Mouse (Mus musculus): ENCODE measurements at regions not wholly inside any gene's neighbourhood (a gene's known extent, or its start where the extent isn't known, plus 50 kb on each side); places are given as distances from the start of the nearest gene placed in this dataset.

DNA sequence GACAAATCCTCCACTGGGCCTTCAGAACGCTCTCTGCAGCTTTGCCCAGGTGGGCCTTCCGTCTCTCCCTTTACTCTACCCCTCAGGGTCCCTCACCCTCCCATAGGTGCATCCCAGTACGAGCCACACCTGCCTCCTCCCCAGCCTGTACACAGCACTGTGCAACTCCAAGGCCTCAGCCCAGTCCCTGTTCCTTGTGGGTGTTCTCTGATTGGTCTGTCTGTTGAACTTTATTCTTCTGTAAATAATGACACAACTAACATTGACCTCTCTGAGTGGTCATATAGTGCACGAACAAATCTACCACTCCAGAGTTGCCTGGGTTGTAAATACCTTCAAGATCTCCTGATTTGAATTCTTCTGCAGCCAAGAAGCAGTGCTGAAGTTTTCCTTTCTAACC, 167.8 kb upstream of the Hes1 start:
- peak; percentile 57 for ATAC-seq (ENCODE audit: insufficient read depth)
- Histone ChIP-seq H3K4me3 (replicated peaks) (no peak overlapping the region), H3K27me3 (peaks cover 27% of the 10 kb centered on the region), H3K36me3 (replicated peaks) (no peaks in the 10 kb centered on the region), H3K4me1 (replicated peaks) (peaks cover 6% of the 10 kb centered on the region), H3K27ac (replicated peaks) (no peak overlapping the region), H3K9ac (no peak overlapping the region), H3K9me3 (replicated peaks) (no peaks in the 10 kb centered on the region), H3K4me2 (no peak overlapping the region)
- WGBS (ENCODE audit: insufficient replicate concordance) = 48% methylated on average over 4 of the region's 4 CpGs

GRCm38 (mm10) chr16:29903510-29903909, 160.7 kb upstream of the Hes1 start:
- no peak overlapping the region for H3K4me2 ChIP-seq
- H3K9me3 ChIP-seq (replicated peaks) = no peaks in the 10 kb centered on the region
- peaks cover 12% of the 10 kb centered on the region; the same call in 1 of the 2 replicates for H3K27me3 ChIP-seq
- no peak overlapping the region for H3K9ac ChIP-seq
- H3K4me3 ChIP-seq (replicated peaks) = no peak overlapping the region
- no peak for ATAC-seq (ENCODE audit: insufficient read depth)
- no peaks in the 10 kb centered on the region for H3K36me3 ChIP-seq (replicated peaks)
- 14% methylated on average over 8 of the region's 8 CpGs for WGBS (ENCODE audit: insufficient replicate concordance)
- H3K27ac ChIP-seq (replicated peaks) = no peak overlapping the region
- peaks cover 4% of the 10 kb centered on the region; the same call in 1 of the 2 replicates for H3K4me1 ChIP-seq (replicated peaks)

DNA sequence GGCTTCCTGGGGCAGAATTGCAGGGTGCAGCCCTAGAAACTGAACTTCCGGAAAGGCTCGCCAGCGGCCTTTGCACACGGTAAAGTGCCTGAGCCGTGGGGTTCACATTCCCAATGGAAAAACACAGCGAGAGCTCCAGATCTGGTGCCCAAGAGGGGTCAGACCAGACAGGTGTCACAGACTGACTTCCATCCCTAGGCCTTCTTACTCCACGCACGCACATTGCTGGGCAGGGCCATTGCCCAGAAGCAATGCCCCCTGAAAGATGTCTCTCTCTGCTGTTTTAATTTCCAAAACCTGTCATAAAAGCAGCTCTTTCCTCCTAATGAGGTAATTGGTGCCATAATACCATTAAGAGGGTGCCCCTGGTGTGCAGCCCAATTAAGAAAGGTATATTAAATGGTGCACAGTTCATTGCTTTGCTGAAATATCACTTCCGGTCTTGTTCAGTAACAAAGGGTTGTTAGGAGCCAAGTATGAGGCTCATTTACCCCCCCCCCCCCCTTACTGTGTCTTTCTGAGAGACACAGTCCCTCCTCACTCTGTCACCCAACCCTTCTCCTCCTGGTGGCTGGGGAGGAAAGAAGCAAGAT, 159.9 kb upstream of the Hes1 start:
- peaks cover 12% of the 10 kb centered on the region; the same call in 1 of the 2 replicates for H3K27me3 ChIP-seq
- ATAC-seq (ENCODE audit: insufficient read depth) = no peak
- H3K27ac ChIP-seq (replicated peaks) = no peak overlapping the region
- H3K4me1 ChIP-seq (replicated peaks) = peaks cover 4% of the 10 kb centered on the region; the same call in 1 of the 2 replicates
- no peaks in the 10 kb centered on the region for H3K9me3 ChIP-seq (replicated peaks)
- no peak overlapping the region for H3K4me2 ChIP-seq
- H3K36me3 ChIP-seq (replicated peaks) = no peaks in the 10 kb centered on the region
- 71% methylated on average over 9 of the region's 9 CpGs for WGBS (ENCODE audit: insufficient replicate concordance)
- H3K9ac ChIP-seq = no peak overlapping the region
- no peak overlapping the region for H3K4me3 ChIP-seq (replicated peaks)

DNA sequence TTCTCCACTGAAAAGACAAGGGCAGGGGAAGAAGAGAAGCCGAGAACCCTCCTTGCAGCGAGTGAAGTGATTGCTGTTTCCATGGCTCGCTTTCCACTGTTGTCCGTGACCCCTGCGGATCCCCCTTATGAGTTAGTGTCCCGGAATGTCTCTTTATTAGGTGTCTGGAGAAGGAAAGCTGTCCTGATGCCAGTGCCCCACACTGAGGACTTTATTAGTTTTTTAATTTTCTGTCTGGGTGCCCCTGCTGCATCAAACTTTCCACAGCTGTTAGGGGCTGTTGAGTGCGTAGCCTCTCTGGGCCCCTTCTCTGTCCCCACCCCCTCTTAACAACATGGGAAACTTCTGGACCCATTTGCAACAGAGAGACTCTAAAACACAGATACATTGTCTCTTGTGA, 156.9 kb upstream of the Hes1 start:
- H3K4me2 ChIP-seq = no peak overlapping the region
- no peak overlapping the region for H3K9ac ChIP-seq
- peaks cover 12% of the 10 kb centered on the region; the same call in 1 of the 2 replicates for H3K27me3 ChIP-seq
- H3K27ac ChIP-seq (replicated peaks) = no peak overlapping the region
- H3K36me3 ChIP-seq (replicated peaks) = no peaks in the 10 kb centered on the region
- no peaks in the 10 kb centered on the region for H3K9me3 ChIP-seq (replicated peaks)
- peaks cover 4% of the 10 kb centered on the region; the same call in 1 of the 2 replicates for H3K4me1 ChIP-seq (replicated peaks)
- WGBS (ENCODE audit: insufficient replicate concordance) = 75% methylated on average over 7 of the region's 7 CpGs
- no peak for ATAC-seq (ENCODE audit: insufficient read depth)
- no peak overlapping the region for H3K4me3 ChIP-seq (replicated peaks)

DNA sequence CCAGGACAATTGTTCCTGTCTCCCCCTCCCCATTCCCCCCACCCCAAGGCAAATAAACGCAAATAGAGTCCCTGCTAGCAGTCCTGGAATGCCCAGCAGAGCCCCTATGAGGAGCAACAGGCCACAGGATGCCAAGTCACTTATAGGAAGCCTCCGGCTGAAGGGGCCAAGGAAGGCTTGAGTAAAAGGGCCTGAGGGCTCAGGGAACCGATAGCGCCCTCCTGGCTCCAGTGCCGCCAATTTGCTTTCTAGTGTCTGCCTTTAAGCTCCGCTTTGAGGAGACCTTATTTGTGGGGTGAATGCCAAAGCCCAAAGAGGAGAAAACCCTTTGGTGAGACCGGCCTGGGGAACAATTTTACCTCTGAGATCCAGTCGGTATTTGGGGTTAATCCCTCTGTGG, 156.2 kb upstream of the Hes1 start:
- no peak overlapping the region for H3K4me3 ChIP-seq (replicated peaks)
- no peak overlapping the region for H3K27ac ChIP-seq (replicated peaks)
- no peak overlapping the region for H3K4me2 ChIP-seq
- peaks cover 12% of the 10 kb centered on the region; the same call in 1 of the 2 replicates for H3K27me3 ChIP-seq
- no peaks in the 10 kb centered on the region for H3K9me3 ChIP-seq (replicated peaks)
- H3K36me3 ChIP-seq (replicated peaks) = no peaks in the 10 kb centered on the region
- H3K9ac ChIP-seq = no peak overlapping the region
- peaks cover 4% of the 10 kb centered on the region; the same call in 1 of the 2 replicates for H3K4me1 ChIP-seq (replicated peaks)
- 42% methylated on average over 8 of the region's 8 CpGs for WGBS (ENCODE audit: insufficient replicate concordance)
- no peak for ATAC-seq (ENCODE audit: insufficient read depth)

- Histone ChIP-seq H3K4me2 (no peak overlapping the region), H3K27me3 (no peaks in the 10 kb centered on the region), H3K9me3 (replicated peaks) (no peaks in the 10 kb centered on the region), H3K27ac (replicated peaks) (no peak overlapping the region), H3K9ac (no peak overlapping the region), H3K36me3 (replicated peaks) (no peaks in the 10 kb centered on the region), H3K4me3 (replicated peaks) (no peak overlapping the region), H3K4me1 (replicated peaks) (0 out of 2 replicates have a peak, but pooled peaks cover 4% of the 10 kb centered on the region)
- WGBS (ENCODE audit: insufficient replicate concordance) = 47% methylated on average over 5 of the region's 5 CpGs
- no peak for ATAC-seq (ENCODE audit: insufficient read depth)
These were observed 154.2 kb upstream of the Hes1 start for GRCm38 (mm10) chr16:29909923-29910465.

DNA sequence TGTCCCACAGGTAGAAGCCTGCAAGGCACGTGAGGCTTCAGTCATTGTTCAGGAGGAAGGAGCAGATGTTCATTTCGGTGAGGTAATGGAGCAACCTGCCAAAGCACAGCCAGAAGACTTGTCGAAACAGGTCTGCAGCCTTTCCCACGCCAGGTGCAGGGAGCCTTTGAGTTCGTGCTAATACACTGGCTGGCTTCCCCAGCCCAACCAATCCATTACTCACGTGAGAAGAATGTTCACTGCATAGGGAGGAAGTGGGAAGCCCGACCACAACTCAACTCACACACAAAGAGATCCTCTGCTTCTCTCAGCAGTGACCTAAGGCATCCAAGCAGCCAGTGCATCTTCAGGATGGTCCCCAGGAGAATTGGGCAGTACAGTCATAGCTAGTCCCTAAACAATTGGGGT, 153.0 kb upstream of the Hes1 start:
- WGBS (ENCODE audit: insufficient replicate concordance) = 47% methylated on average over 7 of the region's 7 CpGs
- 0 out of 2 replicates have a peak, but pooled peaks cover 3% of the 10 kb centered on the region for H3K27me3 ChIP-seq
- H3K4me3 ChIP-seq (replicated peaks) = no peak overlapping the region
- no peak overlapping the region for H3K9ac ChIP-seq
- no peak for ATAC-seq (ENCODE audit: insufficient read depth)
- no peaks in the 10 kb centered on the region for H3K36me3 ChIP-seq (replicated peaks)
- H3K27ac ChIP-seq (replicated peaks) = no peak overlapping the region
- no peak overlapping the region for H3K4me2 ChIP-seq
- H3K4me1 ChIP-seq (replicated peaks) = 0 out of 2 replicates have a peak, but pooled peaks cover 4% of the 10 kb centered on the region
- H3K9me3 ChIP-seq (replicated peaks) = no peaks in the 10 kb centered on the region

DNA sequence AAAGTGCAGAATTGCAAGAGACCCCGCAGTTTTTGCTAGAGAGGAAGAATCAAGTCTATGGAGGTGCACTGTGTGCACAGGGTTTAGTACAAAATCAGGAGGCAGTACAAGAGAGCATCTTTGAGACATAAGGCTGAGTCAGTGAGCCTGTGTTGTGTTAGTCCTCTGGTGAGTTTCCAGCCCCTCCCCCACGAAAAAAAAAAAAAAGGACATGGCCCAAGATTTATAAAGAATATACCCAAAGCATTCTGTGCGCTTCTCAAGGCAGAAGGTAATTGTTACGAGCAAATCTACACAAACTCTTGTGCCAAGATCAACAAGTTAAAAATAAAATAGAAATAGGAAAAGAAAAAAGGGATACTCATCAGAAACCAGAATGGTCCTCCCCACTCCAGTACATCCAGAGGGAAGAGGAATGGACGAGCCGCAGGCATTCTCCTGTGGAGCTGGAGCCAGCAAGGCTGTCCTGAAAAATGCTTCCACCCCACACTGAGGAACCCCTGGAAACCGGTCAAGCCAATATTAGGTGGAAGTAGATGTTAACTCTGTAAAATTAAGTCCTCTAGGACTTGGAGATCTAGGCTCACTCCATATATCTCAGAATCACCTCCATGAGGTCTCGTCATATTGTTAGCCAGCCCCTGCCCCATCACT, 150.7 kb upstream of the Hes1 start:
- H3K4me3 ChIP-seq (replicated peaks) = no peak overlapping the region
- no peaks in the 10 kb centered on the region for H3K9me3 ChIP-seq (replicated peaks)

GRCm38 (mm10) chr16:29915346-29915745, 148.8 kb upstream of the Hes1 start:
- Histone ChIP-seq H3K9me3 (replicated peaks) (no peaks in the 10 kb centered on the region), H3K36me3 (replicated peaks) (no peaks in the 10 kb centered on the region), H3K4me2 (no peak overlapping the region), H3K27ac (replicated peaks) (no peak overlapping the region), H3K27me3 (0 out of 2 replicates have a peak, but pooled peaks cover 3% of the 10 kb centered on the region), H3K4me1 (replicated peaks) (no peaks in the 10 kb centered on the region), H3K4me3 (replicated peaks) (no peak overlapping the region), H3K9ac (no peak overlapping the region)
- no peak for ATAC-seq (ENCODE audit: insufficient read depth)
- WGBS (ENCODE audit: insufficient replicate concordance) = 55% methylated on average over 11 of the region's 11 CpGs

More for the DNA sequence above, 150.7 kb upstream of the Hes1 start:
- ATAC-seq (ENCODE audit: insufficient read depth) = no peak
- H3K27me3 ChIP-seq = 0 out of 2 replicates have a peak, but pooled peaks cover 3% of the 10 kb centered on the region
- no peaks in the 10 kb centered on the region for H3K36me3 ChIP-seq (replicated peaks)
- H3K4me1 ChIP-seq (replicated peaks) = no peaks in the 10 kb centered on the region
- H3K4me2 ChIP-seq = no peak overlapping the region
- H3K9ac ChIP-seq = no peak overlapping the region
- no peak overlapping the region for H3K27ac ChIP-seq (replicated peaks)
- WGBS (ENCODE audit: insufficient replicate concordance) = 61% methylated on average over 8 of the region's 8 CpGs

GRCm38 (mm10) chr16:29917989-29918388, 146.2 kb upstream of the Hes1 start:
- Histone ChIP-seq H3K9ac (no peak overlapping the region), H3K27ac (replicated peaks) (no peak overlapping the region), H3K4me1 (replicated peaks) (no peaks in the 10 kb centered on the region), H3K9me3 (replicated peaks) (no peaks in the 10 kb centered on the region), H3K4me2 (no peak overlapping the region), H3K27me3 (0 out of 2 replicates have a peak, but pooled peaks cover 3% of the 10 kb centered on the region), H3K36me3 (replicated peaks) (no peaks in the 10 kb centered on the region), H3K4me3 (replicated peaks) (no peak overlapping the region)
- ATAC-seq (ENCODE audit: insufficient read depth) = no peak
- WGBS (ENCODE audit: insufficient replicate concordance) = 40% methylated on average over 3 of the region's 3 CpGs

GRCm38 (mm10) chr16:29918396-29918795, 145.8 kb upstream of the Hes1 start:
- no peaks in the 10 kb centered on the region for H3K36me3 ChIP-seq (replicated peaks)
- no peak overlapping the region for H3K4me2 ChIP-seq
- H3K9me3 ChIP-seq (replicated peaks) = no peaks in the 10 kb centered on the region
- H3K27ac ChIP-seq (replicated peaks) = no peak overlapping the region
- no peak overlapping the region for H3K9ac ChIP-seq
- 0 out of 2 replicates have a peak, but pooled peaks cover 3% of the 10 kb centered on the region for H3K27me3 ChIP-seq
- no peaks in the 10 kb centered on the region for H3K4me1 ChIP-seq (replicated peaks)
- WGBS (ENCODE audit: insufficient replicate concordance) = 59% methylated on average over 6 of the region's 6 CpGs
- no peak for ATAC-seq (ENCODE audit: insufficient read depth)
- H3K4me3 ChIP-seq (replicated peaks) = no peak overlapping the region

Data from liver, embryonic 15.5 days (tissue).